Mouse (Mus musculus) MEL (cell line): Measurements from ENCODE around the gene Gak. TPM values are rescaled to one million over a fixed set of nuclear protein-coding genes. Genes with fewer than 3 reads are reported as not detected.
A peak's percentile ranks its signal among the peaks of the same experiment; 100 is the strongest.

Experiments
- DNase-seq: peaks from one replicate; pipeline ENCODE4 v3.0.0; 2011; ENCODE audit warnings: low read depth, low spot score
- H3K27ac ChIP-seq: 2 replicates; pipeline ENCODE4 v1.5.1; 2012; ENCODE audit warnings: low read depth, mild to moderate bottlenecking, control low read depth, low read length, moderate library complexity; ENCODE audit not compliant: control insufficient read depth
- H3K27me3 ChIP-seq, 2 experiments: fragments of 150-350 bp in 1 of 2; sonication (generic) in 1 of 2; 2 replicates each; pipeline ENCODE4 v1.6.1; 2012; ENCODE audit warnings: low read length in 2 of 2, mild to moderate bottlenecking in 2 of 2, improper control_type of control experiment in 1 of 2, moderate library complexity in 1 of 2; ENCODE audit not compliant: insufficient read depth in 2 of 2, control insufficient read depth in 1 of 2
- H3K36me3 ChIP-seq, 2 experiments: 2 replicates each; pipeline ENCODE4 v1.6.1; 2012 to 2014; ENCODE audit warnings: low read length in 2 of 2, improper control_type of control experiment in 1 of 2, inconsistent platforms in 1 of 2, mild to moderate bottlenecking in 1 of 2; ENCODE audit not compliant: insufficient read depth in 2 of 2, control insufficient read depth in 1 of 2
- H3K4me1 ChIP-seq, 2 experiments: fragments of 150-350 bp in 1 of 2; sonication (generic) in 1 of 2; 2 replicates each; pipeline ENCODE4 v1.6.1; 2012; ENCODE audit warnings: low read length in 2 of 2, improper control_type of control experiment in 1 of 2, mild to moderate bottlenecking in 1 of 2; ENCODE audit not compliant: insufficient read depth in 2 of 2, control insufficient read depth in 1 of 2
- H3K4me3 ChIP-seq, 2 experiments: fragments of 150-350 bp in 1 of 2; sonication (generic) in 1 of 2; 2 replicates each; pipeline ENCODE4 v1.5.1; 2012; ENCODE audit warnings: low read depth in 2 of 2, low read length in 2 of 2, mild to moderate bottlenecking in 2 of 2, moderate library complexity in 2 of 2, control low read depth in 1 of 2, improper control_type of control experiment in 1 of 2; ENCODE audit not compliant: control insufficient read depth in 1 of 2, insufficient read depth in 1 of 2
- H3K79me2 ChIP-seq: 2 replicates; pipeline ENCODE4 v1.6.1; 2012; ENCODE audit warnings: mild to moderate bottlenecking, low read length, moderate library complexity; ENCODE audit not compliant: control insufficient read depth, poor library complexity, insufficient read depth
- H3K9ac ChIP-seq: 2 replicates; pipeline ENCODE4 v1.6.1; 2012; ENCODE audit warnings: low read depth, mild to moderate bottlenecking, control low read depth, low read length, moderate library complexity; ENCODE audit not compliant: control insufficient read depth, poor library complexity, severe bottlenecking
- H3K9me3 ChIP-seq: fragments of 150-350 bp; sonication (generic); replicated peaks from 2 replicates; pipeline ENCODE4 v1.6.1; 2012; ENCODE audit warnings: mild to moderate bottlenecking, low read length, improper control_type of control experiment, moderate library complexity; ENCODE audit not compliant: insufficient read depth
- CHD2 ChIP-seq: IDR thresholded peaks from 2 replicates; pipeline ENCODE4 v1.6.1; 2011; ENCODE audit warnings: low read length, improper control_type of control experiment
- CTCF ChIP-seq, 3 experiments: IDR thresholded peaks in 2 of 3; conservative IDR thresholded peaks in 1 of 3; 2 replicates each; pipeline ENCODE4 v1.5.1; 2011 to 2012; ENCODE audit warnings: low read length in 3 of 3, low read depth in 2 of 3, mild to moderate bottlenecking in 2 of 3, improper control_type of control experiment in 1 of 3, inconsistent platforms in 1 of 3, mixed read lengths in 1 of 3, moderate library complexity in 1 of 3; ENCODE audit not compliant: control insufficient read depth in 1 of 3, insufficient read depth in 1 of 3, poor library complexity in 1 of 3, severe bottlenecking in 1 of 3
- ELF1 ChIP-seq: IDR thresholded peaks from 2 replicates; pipeline ENCODE4 v1.6.1; 2014; ENCODE audit warnings: low read depth, mild to moderate bottlenecking, inconsistent platforms, low read length, improper control_type of control experiment, moderate library complexity
- EP300 ChIP-seq, 2 experiments: IDR thresholded peaks; 2 replicates each; pipeline ENCODE4 v1.6.1; 2011; ENCODE audit warnings: improper control_type of control experiment in 2 of 2, low read length in 2 of 2, low read depth in 1 of 2, mild to moderate bottlenecking in 1 of 2
- GABPA ChIP-seq: IDR thresholded peaks from 2 replicates; pipeline ENCODE4 v1.6.1; 2012; ENCODE audit warnings: low read depth, mild to moderate bottlenecking, inconsistent platforms, low read length, improper control_type of control experiment, moderate library complexity
- GATA1 ChIP-seq: IDR thresholded peaks from 2 replicates; pipeline ENCODE4 v1.6.1; 2011; ENCODE audit warnings: low read depth, low read length, improper control_type of control experiment
- HCFC1 ChIP-seq: IDR thresholded peaks from 2 replicates; pipeline ENCODE4 v1.6.1; 2012; ENCODE audit warnings: low read depth, mild to moderate bottlenecking, inconsistent platforms, low read length, improper control_type of control experiment, moderate library complexity
- JUND ChIP-seq: IDR thresholded peaks from 2 replicates; pipeline ENCODE4 v1.6.1; 2011; ENCODE audit warnings: low read depth, mild to moderate bottlenecking, improper control_type of control experiment, low read length
- KAT2A ChIP-seq: conservative IDR thresholded peaks from 2 replicates; pipeline ENCODE4 v1.6.1; 2012; ENCODE audit warnings: low read depth, low read length, improper control_type of control experiment, inconsistent platforms
- MAFK ChIP-seq: IDR thresholded peaks from 2 replicates; pipeline ENCODE4 v1.6.1; 2011; ENCODE audit warnings: low read depth, mild to moderate bottlenecking, low read length, improper control_type of control experiment, borderline replicate concordance
- MAX ChIP-seq: IDR thresholded peaks from 2 replicates; pipeline ENCODE4 v1.6.1; 2011; ENCODE audit warnings: low read length, improper control_type of control experiment
- MAZ ChIP-seq: IDR thresholded peaks from 2 replicates; pipeline ENCODE4 v1.6.1; 2012; ENCODE audit warnings: low read depth, mild to moderate bottlenecking, inconsistent platforms, low read length, improper control_type of control experiment
- MXI1 ChIP-seq: IDR thresholded peaks from 2 replicates; pipeline ENCODE4 v1.6.1; 2011; ENCODE audit warnings: mild to moderate bottlenecking, low read depth, low read length, improper control_type of control experiment
- MYB ChIP-seq: IDR thresholded peaks from 2 replicates; pipeline ENCODE4 v1.6.1; 2011; ENCODE audit warnings: mild to moderate bottlenecking, low read depth, low read length, improper control_type of control experiment
- NRF1 ChIP-seq: IDR thresholded peaks from 2 replicates; pipeline ENCODE4 v1.6.1; 2014; ENCODE audit warnings: low read depth, mild to moderate bottlenecking, inconsistent platforms, low read length, improper control_type of control experiment, moderate library complexity; ENCODE audit not compliant: poor library complexity, insufficient read depth, severe bottlenecking
- POLR2A ChIP-seq, 2 experiments: IDR thresholded peaks; 2 replicates each; pipeline ENCODE4 v1.6.1; 2011 to 2012; ENCODE audit warnings: low read length in 2 of 2, mild to moderate bottlenecking in 2 of 2, control low read depth in 1 of 2, improper control_type of control experiment in 1 of 2, low read depth in 1 of 2, moderate library complexity in 1 of 2; ENCODE audit not compliant: control insufficient read depth in 1 of 2, insufficient read depth in 1 of 2, poor library complexity in 1 of 2
- POLR2AphosphoS2 ChIP-seq: IDR thresholded peaks from 2 replicates; pipeline ENCODE4 v1.6.1; 2011; ENCODE audit warnings: low read length, improper control_type of control experiment
- POLR2AphosphoS5 ChIP-seq: IDR thresholded peaks from 2 replicates; pipeline ENCODE4 v1.6.1; 2012; ENCODE audit warnings: low read depth, borderline replicate concordance, mild to moderate bottlenecking, inconsistent platforms, low read length, moderate library complexity, mixed read lengths
- RCOR1 ChIP-seq: IDR thresholded peaks from 2 replicates; pipeline ENCODE4 v1.6.1; 2012; ENCODE audit warnings: low read depth, mild to moderate bottlenecking, inconsistent platforms, low read length, improper control_type of control experiment
- SIN3A ChIP-seq: IDR thresholded peaks from 2 replicates; pipeline ENCODE4 v1.6.1; 2012; ENCODE audit warnings: low read length, improper control_type of control experiment, inconsistent platforms
- TAL1 ChIP-seq: IDR thresholded peaks from 2 replicates; pipeline ENCODE4 v1.6.1; 2012; ENCODE audit warnings: mild to moderate bottlenecking, inconsistent platforms, low read length, moderate library complexity, mixed read lengths
- TBP ChIP-seq: IDR thresholded peaks from 2 replicates; pipeline ENCODE4 v1.8.0; 2011; ENCODE audit warnings: low read depth, low read length, improper control_type of control experiment
- TCF12 ChIP-seq: IDR thresholded peaks from 2 replicates; pipeline ENCODE4 v1.6.1; 2014; ENCODE audit warnings: low read depth, mild to moderate bottlenecking, inconsistent platforms, low read length, improper control_type of control experiment, moderate library complexity
- USF1 ChIP-seq: IDR thresholded peaks from 2 replicates; pipeline ENCODE4 v1.6.1; 2014; ENCODE audit warnings: low read depth, mild to moderate bottlenecking, inconsistent platforms, low read length, improper control_type of control experiment, moderate library complexity
- USF2 ChIP-seq, 2 experiments: IDR thresholded peaks; 2 replicates each; pipeline ENCODE4 v1.6.1; 2011 to 2012; ENCODE audit warnings: improper control_type of control experiment in 2 of 2, low read length in 2 of 2, borderline replicate concordance in 1 of 2, inconsistent platforms in 1 of 2, low read depth in 1 of 2, mild to moderate bottlenecking in 1 of 2; ENCODE audit not compliant: insufficient read depth in 1 of 2
- ZC3H11A ChIP-seq: IDR thresholded peaks from 2 replicates; pipeline ENCODE4 v1.6.1; 2012; ENCODE audit warnings: low read depth, mild to moderate bottlenecking, inconsistent platforms, low read length, improper control_type of control experiment
- ZKSCAN1 ChIP-seq: IDR thresholded peaks from 2 replicates; pipeline ENCODE4 v1.6.1; 2012; ENCODE audit warnings: low read depth, mild to moderate bottlenecking, inconsistent platforms, low read length, improper control_type of control experiment, moderate library complexity
- ZMIZ1 ChIP-seq: IDR thresholded peaks from 2 replicates; pipeline ENCODE4 v1.6.1; 2012; ENCODE audit warnings: low read depth, mild to moderate bottlenecking, inconsistent platforms, low read length, improper control_type of control experiment, moderate library complexity
- polyA plus RNA-seq, 2 experiments: library from polyadenylated mRNA; stranded (reverse) in 1 of 2; unstranded in 1 of 2; fragments of >175 nt in 1 of 2; fragments of >200 nt in 1 of 2; gene quantifications; 2 replicates each; pipeline versions ENCODE4 v1.2.1 to v1.2.4; 2012; ENCODE audit warnings: low replicate concordance in 2 of 2, low read depth in 1 of 2; ENCODE audit not compliant: insufficient read length in 2 of 2, insufficient read depth in 1 of 2, missing spikeins in 1 of 2
- total RNA-seq: library from RNA; depleted of rRNA; stranded (reverse); fragments of 300-350 nt; gene quantifications from 2 replicates; pipeline ENCODE4 v1.2.3, GENCODE M21; 2012

The Gak gene
- total and polyA plus RNA-seq, 3 experiments: 48.5 to 76.4 TPM; not detected in 1

DNA sequence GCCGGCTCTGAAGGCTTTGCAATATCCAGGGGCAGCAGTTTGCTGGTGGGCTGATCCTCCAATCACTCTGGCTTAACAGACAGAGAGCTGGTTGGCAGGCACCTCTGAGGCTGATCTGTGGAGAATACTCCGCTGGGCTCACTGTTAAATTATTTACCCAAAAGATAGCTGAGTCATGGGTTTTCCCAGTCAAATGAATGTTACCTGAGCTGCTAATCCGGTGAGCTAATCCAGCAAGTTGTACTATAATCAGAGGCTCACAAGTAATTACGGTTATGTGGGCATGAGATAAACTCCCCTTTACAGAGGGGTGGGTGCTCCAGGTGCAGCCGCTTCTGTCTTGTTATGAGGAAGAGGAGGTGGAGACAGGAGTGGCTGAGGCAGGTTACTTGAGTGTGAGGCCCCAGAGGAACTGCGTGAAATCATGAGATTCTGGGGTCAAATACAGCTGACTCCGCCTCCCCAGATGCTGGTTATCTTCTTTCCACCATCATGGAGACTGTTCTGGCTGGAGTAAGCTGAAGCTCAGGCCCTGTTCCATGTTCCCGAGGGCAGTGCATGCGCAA lies 45.8 kb upstream of the Gak start, which contains the start of gene Slc26a1 (continued):
- TF ChIP-seq CHD2 (no peak), POLR2AphosphoS2 (no peak; the same call in none of the 2 replicates), MAX (peak; percentile 25), HCFC1 (peak; percentile 52; the same call in 1 of the 2 replicates), ELF1 (0 out of 2 replicates have a peak, but pooled peaks have one; percentile 3), MXI1 (no peak; the same call in 1 of the 2 replicates), POLR2A (IDR thresholded peaks at IDR 0.05; ENCODE audit: control insufficient read depth in 1 of 2, insufficient read depth in 1 of 2, low read depth in 1 of 2, low read length in 2 of 2, poor library complexity in 1 of 2) (peak in 1 of 2 experiments; percentile 84; a peak in 2 of 4 replicates), SIN3A (peak; percentile 90), EP300 (IDR thresholded peaks at IDR 0.05; ENCODE audit: low read depth in 1 of 2, low read length in 2 of 2) (peak; percentile 14 to 93; a peak in 3 of 4 replicates), RCOR1 (no peak; the same call in 1 of the 2 replicates)
- TF ChIP-seq, all 39 proteins: peak for 19

- Histone ChIP-seq H3K9me3 (no peaks in the 10 kb centered on the region), H3K79me2 (peaks cover 35% of the 10 kb centered on the region), H3K27me3 (no peaks in the 10 kb centered on the region), H3K9ac (peak overlapping the region; percentile 60)
- no peak for TF ChIP-seq JUND
- no peak for TF ChIP-seq TCF12
- no peak for TF ChIP-seq HCFC1
- 0 out of 4 replicates have a peak, but pooled peaks of 1 of the 2 experiments have one; percentile 1 for TF ChIP-seq USF2 (IDR thresholded peaks at IDR 0.05; ENCODE audit: borderline replicate concordance in 1 of 2, insufficient read depth in 1 of 2, low read depth in 1 of 2, low read length in 2 of 2)
- no peak for TF ChIP-seq POLR2A (IDR thresholded peaks at IDR 0.05; ENCODE audit: control insufficient read depth in 1 of 2, insufficient read depth in 1 of 2, low read depth in 1 of 2, low read length in 2 of 2, poor library complexity in 1 of 2)
- peak; percentile 75 for TF ChIP-seq USF1
- TF ChIP-seq, all 39 proteins: peak for 2
- peak overlapping the region; percentile 33 to 78 for H3K4me3 ChIP-seq
- H3K4me1 ChIP-seq: peaks cover 15 to 55% of the 10 kb centered on the region in 2 experiments; a peak in 3 of 4 replicates
- H3K36me3 ChIP-seq: peaks cover 2 to 40% of the 10 kb centered on the region in 2 experiments; a peak in 3 of 4 replicates
- DNase-seq: peak; percentile 37
- peak overlapping the region; percentile 96 for H3K27ac ChIP-seq
Observed at GRCm38 (mm10) chr5:108674624-108675023, 45.1 kb upstream of the Gak start.

DNA sequence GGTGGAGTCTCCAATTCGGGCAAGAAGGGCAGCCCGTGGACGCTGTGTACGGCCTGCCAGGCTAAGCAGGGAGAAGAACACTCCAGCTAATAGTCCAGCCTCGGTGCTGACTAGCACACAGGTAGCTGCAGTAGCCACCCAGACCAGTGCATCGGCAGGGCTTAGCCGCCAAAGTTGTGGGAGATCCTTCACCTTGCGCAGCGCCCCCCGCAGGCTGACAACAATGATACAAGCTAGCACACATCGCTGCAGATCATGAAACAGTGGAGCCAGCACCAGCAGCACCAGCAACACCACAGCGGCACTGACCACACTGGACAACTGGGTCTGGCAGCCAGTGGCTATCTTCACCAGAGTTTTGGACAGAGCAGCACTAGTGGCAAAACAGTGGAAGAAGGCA lies 42.2 kb upstream of the Gak start:
- H3K4me1 ChIP-seq: peaks cover 23 to 51% of the 10 kb centered on the region in 2 experiments
- no peak overlapping the region for H3K9ac ChIP-seq
- DNase-seq: peak; percentile 37
- peaks cover 34% of the 10 kb centered on the region for H3K79me2 ChIP-seq
- no peaks in the 10 kb centered on the region for H3K27me3 ChIP-seq
- peaks cover 2 to 39% of the 10 kb centered on the region in 2 experiments; a peak in 3 of 4 replicates for H3K36me3 ChIP-seq
- H3K27ac ChIP-seq: no peak overlapping the region
- H3K4me3 ChIP-seq: no peak overlapping the region
- H3K9me3 ChIP-seq: no peaks in the 10 kb centered on the region
- TF ChIP-seq GABPA: no peak
- TF ChIP-seq KAT2A: no peak
- TF ChIP-seq TCF12: no peak
- TF ChIP-seq TAL1: no peak
- 0 out of 2 replicates have a peak, but pooled peaks have one; percentile 21 for TF ChIP-seq ZMIZ1
- no peak for TF ChIP-seq MXI1
- no peak for TF ChIP-seq MAFK
- no peak for TF ChIP-seq EP300 (IDR thresholded peaks at IDR 0.05; ENCODE audit: low read depth in 1 of 2, low read length in 2 of 2)
- TF ChIP-seq ZKSCAN1: no peak
- TF ChIP-seq MYB: no peak
- TF ChIP-seq POLR2AphosphoS5: no peak
- peak; percentile 38 to 58 (median 52); a peak in 5 of 6 replicates for TF ChIP-seq CTCF (IDR thresholded peaks at IDR 0.05 in 2 of 3, conservative IDR thresholded peaks at IDR 0.05 in 1 of 3; ENCODE audit: control insufficient read depth in 1 of 3, insufficient read depth in 1 of 3, low read depth in 2 of 3, low read length in 3 of 3, poor library complexity in 1 of 3, severe bottlenecking in 1 of 3)
- no peak for TF ChIP-seq MAX
- TF ChIP-seq USF1: no peak
- no peak for TF ChIP-seq TBP
- no peak for TF ChIP-seq GATA1
- TF ChIP-seq MAZ: no peak
- no peak for TF ChIP-seq NRF1
- no peak for TF ChIP-seq ZC3H11A
